Mouse (Mus musculus) c-Kit-negative CD71-positive TER-119-positive erythroid progenitor cells, embryonic 14.5 days (primary cell): ENCODE measurements around the gene Insl6.

Source experiments
- DNase-seq: peaks from one replicate; pipeline ENCODE4 v3.0.0-alpha.2; 2013; ENCODE audit warnings: low read depth, low spot score

Gene Insl6

DNA sequence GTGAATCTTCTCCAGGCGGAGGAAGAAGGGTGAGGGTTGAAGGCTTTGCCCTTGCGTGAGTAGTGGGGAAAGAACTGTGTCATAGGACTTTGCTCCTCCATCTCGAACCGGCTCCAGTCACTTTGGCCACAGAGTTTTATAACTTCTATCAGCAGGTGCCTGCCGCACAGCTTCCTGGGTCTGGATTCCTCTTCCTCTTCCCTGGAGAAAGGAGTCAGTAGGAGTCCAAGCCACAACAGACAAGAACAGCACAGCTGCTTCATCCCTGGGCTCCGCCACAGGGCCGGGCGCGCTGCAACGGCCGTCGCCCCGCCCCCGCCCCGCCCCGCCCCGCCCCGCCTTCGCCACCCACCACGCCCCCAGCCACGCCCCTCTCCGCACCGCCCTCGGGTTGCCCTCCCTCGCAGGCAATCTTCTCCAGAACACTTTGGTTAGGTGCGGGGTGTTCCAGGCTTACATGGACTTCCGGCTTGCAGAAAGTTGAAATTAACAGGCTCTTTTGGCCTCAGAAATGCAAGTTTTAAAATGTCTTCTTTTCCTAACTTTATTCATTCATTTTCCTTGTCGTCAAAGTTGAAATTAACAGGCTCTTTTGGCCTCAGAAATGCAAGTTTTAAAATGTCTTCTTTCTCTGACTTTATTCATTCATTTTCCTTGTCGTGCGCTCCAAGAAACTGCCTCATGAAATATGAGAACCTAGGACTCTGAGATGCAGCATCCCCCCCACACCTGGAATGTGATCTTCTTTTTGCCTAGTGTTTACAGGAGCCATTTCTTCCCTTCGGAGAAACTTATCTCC lies at the start of gene Insl6:
Gene Insl6 (minus strand): TSS at position 304 of the 799 bp plus-strand sequence.
- peak; percentile 42 for DNase-seq

GRCm38 (mm10) chr19:29374947-29375346 lies 49.8 kb upstream of the Insl6 start:
- DNase-seq: no peak

DNA sequence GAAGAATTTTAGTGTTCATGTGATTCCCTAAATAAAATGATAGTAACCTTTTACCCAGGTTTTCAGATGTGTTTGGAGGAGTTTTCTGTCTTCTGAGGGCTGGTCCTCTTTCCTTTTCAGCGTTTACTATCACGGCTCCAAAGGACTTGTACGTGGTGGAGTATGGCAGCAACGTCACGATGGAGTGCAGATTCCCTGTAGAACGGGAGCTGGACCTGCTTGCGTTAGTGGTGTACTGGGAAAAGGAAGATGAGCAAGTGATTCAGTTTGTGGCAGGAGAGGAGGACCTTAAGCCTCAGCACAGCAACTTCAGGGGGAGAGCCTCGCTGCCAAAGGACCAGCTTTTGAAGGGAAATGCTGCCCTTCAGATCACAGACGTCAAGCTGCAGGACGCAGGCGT lies 48.3 kb upstream of the Insl6 start:
- no peak for DNase-seq

DNA sequence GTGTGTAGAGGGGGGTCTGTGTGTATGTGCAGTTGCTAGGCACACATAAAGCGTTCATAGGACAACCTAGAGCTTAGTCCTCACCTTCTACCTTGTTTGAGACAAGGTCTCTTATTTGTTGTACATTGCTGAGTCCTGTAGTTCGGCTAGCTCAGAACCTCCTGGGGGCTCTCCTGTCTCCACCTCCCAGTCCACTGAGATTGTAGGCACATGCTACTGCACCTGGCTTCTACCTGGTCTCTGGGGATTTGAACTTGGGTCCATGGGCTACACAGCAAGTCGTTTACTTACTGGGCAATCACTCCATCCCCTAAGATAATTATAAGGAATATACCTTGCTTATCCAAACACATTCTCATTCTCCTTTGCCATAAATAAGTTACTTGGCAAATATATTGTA lies 47.5 kb upstream of the Insl6 start:
- DNase-seq: no peak

DNA sequence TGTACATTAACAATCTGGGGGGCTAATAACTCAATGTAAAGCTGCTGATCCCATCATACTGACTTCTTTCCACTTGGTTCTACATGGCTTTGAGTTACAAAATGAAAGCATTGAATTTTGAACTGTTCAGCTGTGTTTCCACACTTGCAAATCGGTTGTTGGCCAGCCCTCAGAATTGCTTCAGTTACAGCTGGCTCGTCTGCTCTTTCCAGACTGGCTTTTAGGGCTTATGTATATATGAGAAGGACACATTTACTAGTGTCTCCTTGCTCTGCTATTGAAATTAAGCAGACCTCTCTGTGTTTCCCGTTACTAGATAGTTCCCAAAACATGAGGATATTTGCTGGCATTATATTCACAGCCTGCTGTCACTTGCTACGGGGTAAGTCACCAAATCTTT lies 47.0 kb upstream of the Insl6 start:
- DNase-seq: no peak

DNA sequence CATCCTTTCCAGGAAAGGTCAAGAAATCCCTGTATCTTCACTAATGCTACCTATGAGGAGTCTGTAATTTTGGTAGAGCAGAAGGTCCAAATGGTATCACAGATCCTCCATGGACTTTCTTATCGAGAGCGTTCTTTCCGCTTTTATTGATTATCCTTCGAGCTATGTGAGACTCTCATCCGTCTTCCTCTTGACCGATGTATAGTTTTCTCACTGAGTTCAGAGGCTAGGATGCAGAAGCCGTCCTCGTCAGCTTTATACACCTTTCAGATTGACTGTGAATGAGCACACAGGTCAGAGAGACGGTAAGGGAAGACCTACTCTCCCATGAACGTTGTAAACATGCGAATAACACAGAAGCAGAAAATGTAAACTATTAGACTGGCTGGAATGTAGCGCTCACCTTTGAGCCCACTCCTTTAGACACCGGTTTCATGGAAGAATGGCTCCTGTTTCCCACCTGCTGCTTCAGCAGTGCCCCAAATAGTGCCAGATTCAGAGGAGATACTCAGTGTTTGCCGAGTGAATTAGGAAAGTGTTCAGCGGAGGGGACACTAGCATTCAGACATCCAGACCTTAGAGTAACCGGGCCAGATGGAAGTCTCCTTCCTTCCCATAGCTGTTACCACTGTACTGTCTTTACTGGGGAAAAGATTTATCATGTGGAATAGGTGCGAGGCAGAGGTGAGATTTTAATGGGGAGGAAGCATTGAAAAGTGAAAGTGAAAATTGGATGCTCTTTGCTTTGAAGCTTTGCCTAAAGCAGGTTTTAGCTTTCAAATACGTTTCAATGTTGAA lies 46.3 kb upstream of the Insl6 start:
- no peak for DNase-seq

- no peak for DNase-seq
Measured at GRCm38 (mm10) chr19:29370545-29371283, 45.6 kb upstream of the Insl6 start.

DNA sequence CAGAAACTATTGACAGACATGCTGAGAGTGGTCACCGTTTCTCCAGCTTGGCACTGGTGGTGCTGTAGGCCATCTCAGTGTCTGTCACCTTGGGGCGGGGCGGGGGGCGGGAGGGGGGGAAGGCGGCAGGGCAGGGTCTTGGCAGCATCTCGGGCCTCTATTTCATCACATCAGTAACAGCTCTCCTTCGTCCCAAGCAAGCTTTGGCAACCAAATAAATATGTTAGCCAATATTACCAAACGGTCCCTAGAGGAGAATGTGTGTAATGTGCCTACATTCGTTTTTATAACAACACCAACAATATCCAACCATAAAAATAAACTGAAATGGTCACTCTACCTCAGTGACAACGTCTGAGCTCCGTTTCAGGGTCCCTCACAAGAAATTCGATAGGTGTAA lies 45.0 kb upstream of the Insl6 start:
- DNase-seq: no peak

DNA sequence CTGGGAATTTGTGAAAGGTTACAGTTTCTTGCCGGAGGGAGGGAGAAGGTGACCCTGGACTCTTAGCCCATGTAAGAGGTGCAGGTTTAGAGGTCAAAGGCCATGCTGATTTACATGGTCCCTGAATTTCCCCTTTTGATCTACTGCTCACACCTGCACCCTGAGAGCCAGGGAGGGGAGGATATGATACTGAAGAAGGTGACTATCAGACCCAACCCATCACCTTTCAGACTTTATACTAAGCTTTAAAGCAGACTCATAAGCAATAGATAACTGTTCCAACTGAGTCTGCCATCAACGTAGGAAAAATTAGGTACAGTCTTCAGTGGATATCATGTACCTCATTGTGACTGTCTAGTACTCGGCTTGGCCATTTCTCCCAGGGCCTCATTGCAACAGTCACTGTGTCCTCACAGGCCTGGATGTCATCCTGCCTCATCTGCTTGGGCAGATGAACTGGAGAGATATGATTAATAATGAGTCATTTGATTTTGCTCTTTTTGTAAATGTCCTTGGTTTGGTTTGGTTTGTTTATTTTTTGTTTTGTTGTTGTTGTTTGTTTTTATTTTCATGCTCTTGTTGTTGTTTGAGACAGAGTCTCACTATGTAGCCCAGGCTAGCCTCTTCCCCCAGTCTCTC lies 43.6 kb upstream of the Insl6 start:
- no peak for DNase-seq

DNA sequence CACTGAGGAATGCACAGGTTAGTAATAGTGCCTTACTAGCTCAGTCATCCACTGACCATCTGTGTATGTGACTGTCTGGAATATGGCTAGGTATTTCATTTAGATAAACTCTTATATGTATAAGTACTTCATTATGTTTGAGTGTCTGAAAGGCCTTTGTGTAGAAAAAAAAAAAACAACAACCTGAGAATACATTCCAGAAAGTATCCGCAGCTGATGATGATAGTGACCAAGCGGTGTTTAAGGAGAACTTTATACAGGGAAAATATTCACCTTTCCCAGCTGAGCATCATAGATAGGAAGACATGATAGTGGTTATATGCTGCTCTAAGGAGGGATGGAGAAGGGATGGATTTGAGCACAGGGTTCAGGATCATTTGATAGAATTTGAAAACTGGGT lies 42.9 kb upstream of the Insl6 start:
- no peak for DNase-seq

- peak; percentile 79 for DNase-seq
Measured at GRCm38 (mm10) chr19:29366969-29367622, 41.9 kb upstream of the Insl6 start, which contains the start of the genes Plgrkt and Cd274. Gene Plgrkt, minus strand, starts transcription at chr19:29367390. Gene Cd274, plus strand, starts transcription at chr19:29367455.

- DNase-seq: no peak
Measured at GRCm38 (mm10) chr19:29366226-29366968, 41.2 kb upstream of the Insl6 start.

DNA sequence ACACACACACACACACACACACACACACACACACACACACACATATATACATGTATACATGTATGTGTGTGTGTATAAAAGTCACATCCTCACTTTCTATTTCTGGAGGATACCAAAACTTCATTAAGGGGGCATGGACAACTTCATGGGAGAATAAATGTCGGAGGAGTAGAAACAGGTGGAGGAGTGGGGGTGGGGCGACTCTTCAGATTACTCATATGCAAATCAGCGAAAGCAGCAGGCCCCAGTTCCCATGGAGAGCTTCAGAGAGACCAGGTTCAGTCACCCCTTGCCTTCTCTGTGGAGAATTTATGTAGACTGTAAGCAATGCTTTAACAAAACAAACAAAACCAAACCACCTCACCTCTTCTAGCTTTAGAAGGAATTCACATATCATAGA lies 39.9 kb upstream of the Insl6 start:
- DNase-seq: no peak

DNA sequence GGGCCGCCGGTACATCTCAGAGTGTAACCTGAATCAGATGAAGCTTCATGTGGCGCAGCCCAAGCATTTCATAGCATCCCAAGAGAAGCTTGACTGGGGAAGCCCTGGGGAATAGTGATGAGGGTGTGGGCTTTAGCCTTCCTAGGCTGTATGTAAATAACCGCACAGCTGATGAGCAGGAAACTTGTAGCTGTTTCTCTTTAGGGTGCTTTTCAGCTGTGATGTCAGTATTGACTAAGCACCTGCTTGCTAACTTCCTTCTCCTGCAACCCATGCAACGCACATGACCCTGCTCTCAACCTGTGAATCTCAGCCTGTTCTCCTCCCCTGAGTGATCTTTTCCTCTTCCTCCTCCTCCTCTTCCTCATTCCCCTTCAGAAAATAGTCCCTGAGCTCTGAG lies 38.9 kb upstream of the Insl6 start:
- no peak for DNase-seq

- DNase-seq: no peak
Measured at GRCm38 (mm10) chr19:29363557-29363956, 38.4 kb upstream of the Insl6 start.

DNA sequence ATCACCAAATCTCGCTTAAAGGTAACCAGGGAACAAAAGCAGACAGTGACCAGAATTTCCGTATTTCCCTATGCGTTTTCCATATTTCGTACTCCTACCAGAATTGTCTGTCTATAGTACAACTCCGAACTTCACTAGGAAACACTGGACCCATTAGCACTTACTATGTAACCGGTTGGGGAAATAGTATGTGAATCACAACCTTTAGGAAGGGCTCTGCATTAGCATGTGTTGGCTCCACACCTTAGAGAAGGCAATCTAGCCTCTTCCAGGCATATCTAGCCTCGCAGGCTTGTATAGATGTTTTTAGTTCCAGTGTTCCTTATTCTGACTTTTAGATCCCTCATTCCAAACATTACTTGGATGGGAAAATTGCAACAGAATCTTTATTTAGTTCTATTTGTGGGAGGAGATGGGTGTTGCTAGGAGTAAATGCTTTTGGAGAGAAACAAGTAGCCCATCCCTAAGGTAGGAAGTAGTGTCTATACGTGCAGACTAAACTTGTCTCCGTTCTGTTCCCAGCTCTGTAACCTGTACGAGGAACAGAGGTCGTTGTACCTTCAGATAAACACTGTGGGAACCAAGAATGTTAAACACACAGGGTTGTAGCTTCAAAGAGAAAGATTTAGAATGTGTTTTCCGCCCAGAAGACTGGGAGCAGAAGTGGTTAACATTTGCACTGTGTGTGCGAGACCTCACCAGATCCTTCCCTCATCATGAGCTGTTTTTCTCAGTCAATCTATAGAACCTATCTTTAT lies 37.2 kb upstream of the Insl6 start:
- no peak for DNase-seq

DNA sequence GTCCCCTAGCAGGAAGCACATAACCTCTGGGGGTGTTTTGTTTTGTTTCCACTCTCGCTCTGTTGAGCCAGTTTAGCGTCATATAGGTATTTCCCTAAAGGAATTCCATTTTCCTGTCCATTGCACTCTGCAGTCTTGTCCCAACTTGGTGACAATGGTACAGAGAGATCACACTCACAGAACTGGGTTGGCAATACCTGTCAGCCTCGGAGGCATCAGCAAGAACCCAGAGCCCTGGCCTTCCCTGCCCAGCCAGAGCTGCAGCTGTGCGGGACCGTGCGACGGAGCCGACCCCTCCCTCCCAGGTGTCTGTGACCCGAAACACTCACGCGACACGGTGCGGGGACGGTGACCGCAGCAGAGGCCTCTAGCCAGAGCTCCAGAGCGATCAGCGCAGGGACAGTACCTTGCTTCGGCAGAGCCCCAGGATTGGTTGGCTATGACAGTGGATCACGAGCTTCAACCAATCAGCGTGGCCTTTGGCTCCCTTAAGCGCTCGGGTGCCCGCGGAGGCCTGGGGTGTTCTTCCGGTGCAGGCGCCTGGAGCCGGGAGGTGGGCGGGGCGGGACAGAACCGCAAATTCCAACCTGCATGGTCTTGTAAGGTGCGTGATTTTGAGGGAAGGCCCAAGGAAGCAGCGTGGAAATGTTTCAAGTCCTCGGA lies 36.4 kb upstream of the Insl6 start:
- DNase-seq: peak; percentile 90

GRCm38 (mm10) chr19:29360251-29360650 lies 35.1 kb upstream of the Insl6 start:
- DNase-seq: no peak

DNA sequence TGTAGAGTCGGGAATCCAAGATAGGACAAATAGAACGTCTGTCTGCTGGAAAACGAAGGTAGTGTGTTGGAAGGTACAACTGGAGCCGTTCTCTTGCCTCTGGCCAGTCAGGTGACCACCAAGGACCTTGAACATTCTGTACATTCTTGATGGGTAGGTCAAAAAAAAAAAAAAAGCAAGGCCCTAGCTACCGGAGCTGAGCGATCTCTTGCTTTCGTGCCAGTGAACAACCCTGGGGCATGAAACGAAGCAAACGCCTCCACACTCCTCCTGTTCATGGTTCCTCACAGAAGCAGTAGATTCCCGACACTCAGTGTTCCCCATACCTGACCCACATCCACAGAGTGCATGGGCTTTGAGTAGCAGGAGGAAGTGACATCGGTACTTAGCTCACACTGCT lies 31.1 kb upstream of the Insl6 start:
- DNase-seq: no peak
